Mouse (Mus musculus) kidney, adult 2 months (tissue): ENCODE data around the gene Iqsec3.

Experiments used
- CTCF ChIP-seq: fragments of 200-500 bp; conservative IDR thresholded peaks from 2 replicates; pipeline ENCODE4 v1.5.1; 2011; ENCODE audit warnings: low read depth, mild to moderate bottlenecking, control low read depth, low read length, moderate library complexity, mixed read lengths; ENCODE audit not compliant: insufficient read depth, insufficient read length
- POLR2A ChIP-seq: fragments of 200-500 bp; IDR thresholded peaks from one replicate; pipeline ENCODE4 v1.6.1; 2011; ENCODE audit warnings: low read depth, low read length, control low read depth

DNA sequence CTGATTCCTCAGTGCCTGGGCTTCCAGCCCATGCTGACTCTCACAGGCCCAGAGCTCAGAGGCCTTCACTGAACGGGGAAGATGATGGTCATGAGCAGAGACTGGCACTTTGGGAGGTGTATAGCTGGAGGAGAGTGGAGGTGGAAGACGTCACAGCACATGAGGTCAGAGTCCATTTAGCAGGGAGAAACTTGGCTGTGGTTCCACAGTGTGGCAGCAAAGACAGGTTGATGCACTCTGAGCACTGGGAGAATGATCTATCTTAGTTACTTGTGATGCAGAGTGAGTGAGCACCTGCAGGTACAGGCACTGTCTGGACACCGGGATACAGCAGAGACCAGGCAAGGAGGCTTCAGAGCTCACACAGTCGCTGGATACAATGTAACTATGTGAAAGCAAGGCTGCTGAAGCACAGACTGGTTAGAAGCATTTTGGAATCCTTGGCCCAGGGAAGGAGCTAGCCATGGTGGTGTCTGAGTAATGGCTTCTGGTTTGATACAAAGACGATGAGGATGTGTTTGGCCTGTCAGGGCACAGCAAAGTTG, 45.9 kb upstream of the Iqsec3 start:
- TF ChIP-seq CTCF (0 out of 2 replicates have a peak, but pooled peaks have one; percentile 5), POLR2A (no peak)
